Mouse (Mus musculus): ENCODE data around the gene Serpina3c. TPM values are rescaled to one million over a fixed set of nuclear protein-coding genes. Genes with fewer than 3 reads are reported as not detected.

Serpina3c gene
- 0.05 and 0.11 TPM in 2 replicates for polyA plus RNA-seq (2015; fragmentation: Nextera tagmentation; extraction: Ambion mirVana)

DNA sequence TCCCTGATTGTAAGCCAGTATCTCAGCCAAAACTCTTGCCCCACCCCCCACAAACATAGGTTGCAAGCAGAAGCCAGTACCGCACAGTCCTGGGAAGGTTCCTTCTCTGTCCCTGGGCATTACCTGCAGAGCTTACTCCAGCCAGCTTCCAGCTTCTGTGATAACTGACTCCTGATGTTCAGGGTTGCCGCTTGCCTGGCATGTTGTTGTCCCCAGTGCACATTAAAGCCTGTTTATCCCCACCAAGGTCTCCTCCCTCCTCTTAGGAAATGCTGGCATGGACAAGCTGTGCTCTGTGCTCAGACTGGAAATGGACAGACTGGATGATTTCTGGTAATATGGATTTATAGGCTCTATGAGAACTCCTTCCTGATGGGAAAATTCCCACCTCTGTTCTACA lies at the start of gene Serpina3c:
Gene Serpina3c (minus strand): TSS at position 215 of the 400 bp plus-strand sequence.
- Histone ChIP-seq H3K27me3 (ENCODE audit: insufficient read depth, low read length) (no peaks in the 10 kb centered on the region), H3K9ac (replicated peaks) (no peak within 1 kb of the TSS), H3K36me3 (replicated peaks; ENCODE audit: insufficient read depth, low read length) (no peaks in the 10 kb centered on the region), H3K4me2 (ENCODE audit: low read depth, low read length) (no peak within 1 kb of the TSS), H3K27ac (ENCODE audit: low read depth) (no peak within 1 kb of the TSS), H3K4me3 (ENCODE audit: low read depth, low read length) (no peak within 1 kb of the TSS), H3K4me1 (ENCODE audit: insufficient read depth) (no peaks in the 10 kb centered on the region), H3K9me3 (ENCODE audit: low read length) (no peaks in the 10 kb centered on the region)
- no peak for TF ChIP-seq CTCF (IDR thresholded peaks at IDR 0.05; ENCODE audit: low read depth)
- TF ChIP-seq EP300 (IDR thresholded peaks at IDR 0.05; ENCODE audit: low read depth), result no peak
- ATAC-seq, result no peak
- 78% methylated on average over 2 of the region's 2 CpGs for WGBS (ENCODE audit: insufficient replicate concordance)
- DNase-seq, result no peak

GRCm38 (mm10) chr12:104190852-104191251 lies 37.2 kb upstream of the Serpina3c start:
- H3K9me3 ChIP-seq (ENCODE audit: low read length), result no peaks in the 10 kb centered on the region
- no peak overlapping the region for H3K4me3 ChIP-seq (ENCODE audit: low read depth, low read length)
- ATAC-seq (no peak), DNase-seq (no peak)
- no peaks in the 10 kb centered on the region for H3K36me3 ChIP-seq (replicated peaks; ENCODE audit: insufficient read depth, low read length)
- no peak overlapping the region for H3K27ac ChIP-seq (ENCODE audit: low read depth)
- no peaks in the 10 kb centered on the region for H3K27me3 ChIP-seq (ENCODE audit: insufficient read depth, low read length)
- no peaks in the 10 kb centered on the region for H3K4me1 ChIP-seq (ENCODE audit: insufficient read depth)
- no peak overlapping the region for H3K9ac ChIP-seq (replicated peaks)
- TF ChIP-seq EP300 (IDR thresholded peaks at IDR 0.05; ENCODE audit: low read depth) (no peak), CTCF (IDR thresholded peaks at IDR 0.05; ENCODE audit: low read depth) (no peak)
- no peak overlapping the region for H3K4me2 ChIP-seq (ENCODE audit: low read depth, low read length)

GRCm38 (mm10) chr12:104189246-104189645 lies 35.6 kb upstream of the Serpina3c start:
- 65% methylated on average over 2 of the region's 2 CpGs for WGBS (ENCODE audit: insufficient replicate concordance)
- ATAC-seq, result no peak
- Histone ChIP-seq H3K4me2 (ENCODE audit: low read depth, low read length) (no peak overlapping the region), H3K4me1 (ENCODE audit: insufficient read depth) (no peaks in the 10 kb centered on the region), H3K36me3 (replicated peaks; ENCODE audit: insufficient read depth, low read length) (no peaks in the 10 kb centered on the region), H3K9me3 (ENCODE audit: low read length) (no peaks in the 10 kb centered on the region), H3K9ac (replicated peaks) (no peak overlapping the region), H3K27me3 (ENCODE audit: insufficient read depth, low read length) (no peaks in the 10 kb centered on the region), H3K27ac (ENCODE audit: low read depth) (no peak overlapping the region), H3K4me3 (ENCODE audit: low read depth, low read length) (no peak overlapping the region)
- TF ChIP-seq CTCF (IDR thresholded peaks at IDR 0.05; ENCODE audit: low read depth), result no peak
- TF ChIP-seq EP300 (IDR thresholded peaks at IDR 0.05; ENCODE audit: low read depth), result no peak
- DNase-seq, result no peak

GRCm38 (mm10) chr12:104186041-104186581 lies 32.4 kb upstream of the Serpina3c start:
- no peaks in the 10 kb centered on the region for H3K27me3 ChIP-seq (ENCODE audit: insufficient read depth, low read length)
- no peaks in the 10 kb centered on the region for H3K4me1 ChIP-seq (ENCODE audit: insufficient read depth)
- no peak overlapping the region for H3K9ac ChIP-seq (replicated peaks)
- H3K4me3 ChIP-seq (ENCODE audit: low read depth, low read length), result no peak overlapping the region
- DNase-seq, result peak; percentile 10
- TF ChIP-seq EP300 (IDR thresholded peaks at IDR 0.05; ENCODE audit: low read depth) (no peak), CTCF (IDR thresholded peaks at IDR 0.05; ENCODE audit: low read depth) (no peak)
- WGBS (ENCODE audit: insufficient replicate concordance), result 64% methylated on average over 3 of the region's 3 CpGs
- H3K4me2 ChIP-seq (ENCODE audit: low read depth, low read length), result no peak overlapping the region
- no peak overlapping the region for H3K27ac ChIP-seq (ENCODE audit: low read depth)
- H3K36me3 ChIP-seq (replicated peaks; ENCODE audit: insufficient read depth, low read length), result no peaks in the 10 kb centered on the region
- H3K9me3 ChIP-seq (ENCODE audit: low read length), result no peaks in the 10 kb centered on the region
- peak; percentile 17; the same call in 1 of the 2 replicates for ATAC-seq

GRCm38 (mm10) chr12:104185046-104185445 lies 31.4 kb upstream of the Serpina3c start:
- Histone ChIP-seq H3K27me3 (ENCODE audit: insufficient read depth, low read length) (no peaks in the 10 kb centered on the region), H3K9ac (replicated peaks) (no peak overlapping the region), H3K9me3 (ENCODE audit: low read length) (no peaks in the 10 kb centered on the region), H3K36me3 (replicated peaks; ENCODE audit: insufficient read depth, low read length) (no peaks in the 10 kb centered on the region), H3K4me2 (ENCODE audit: low read depth, low read length) (no peak overlapping the region), H3K4me3 (ENCODE audit: low read depth, low read length) (no peak overlapping the region), H3K4me1 (ENCODE audit: insufficient read depth) (no peaks in the 10 kb centered on the region), H3K27ac (ENCODE audit: low read depth) (no peak overlapping the region)
- ATAC-seq, result no peak
- TF ChIP-seq EP300 (IDR thresholded peaks at IDR 0.05; ENCODE audit: low read depth) (no peak), CTCF (IDR thresholded peaks at IDR 0.05; ENCODE audit: low read depth) (no peak)
- 65% methylated on average over 4 of the region's 4 CpGs for WGBS (ENCODE audit: insufficient replicate concordance)
- peak; percentile 7 for DNase-seq

DNA sequence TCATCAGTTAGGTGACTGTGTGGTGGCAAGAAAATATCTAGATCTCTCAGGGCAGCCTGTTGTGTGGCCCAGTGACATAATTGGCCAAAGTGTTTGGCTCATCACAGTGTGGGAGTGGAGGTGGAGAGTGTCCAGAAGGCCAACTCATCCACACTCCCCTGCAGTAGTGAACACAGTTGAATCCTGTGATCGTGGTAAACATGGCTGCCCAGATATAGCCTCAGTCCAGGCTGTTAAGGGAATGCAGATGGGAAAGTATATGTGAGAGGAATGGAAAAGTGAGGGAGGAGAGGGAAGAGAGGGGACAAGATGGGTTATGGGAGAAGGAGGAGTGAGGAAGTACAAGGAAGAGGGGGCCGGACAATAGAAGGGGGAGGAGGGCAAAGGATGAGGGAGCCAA lies 25.3 kb upstream of the Serpina3c start:
- TF ChIP-seq CTCF (IDR thresholded peaks at IDR 0.05; ENCODE audit: low read depth), result no peak
- no peak for TF ChIP-seq EP300 (IDR thresholded peaks at IDR 0.05; ENCODE audit: low read depth)
- ATAC-seq, result no peak
- Histone ChIP-seq H3K9ac (replicated peaks) (no peak overlapping the region), H3K4me1 (ENCODE audit: insufficient read depth) (no peaks in the 10 kb centered on the region), H3K27me3 (ENCODE audit: insufficient read depth, low read length) (no peaks in the 10 kb centered on the region), H3K9me3 (ENCODE audit: low read length) (no peaks in the 10 kb centered on the region), H3K4me2 (ENCODE audit: low read depth, low read length) (no peak overlapping the region), H3K4me3 (ENCODE audit: low read depth, low read length) (no peak overlapping the region), H3K27ac (ENCODE audit: low read depth) (no peak overlapping the region), H3K36me3 (replicated peaks; ENCODE audit: insufficient read depth, low read length) (no peaks in the 10 kb centered on the region)
- 63% methylated on average over 2 of the region's 2 CpGs for WGBS (ENCODE audit: insufficient replicate concordance)
- peak; percentile 3 for DNase-seq

GRCm38 (mm10) chr12:104178577-104178976 lies 24.9 kb upstream of the Serpina3c start:
- H3K9ac ChIP-seq (replicated peaks), result no peak overlapping the region
- TF ChIP-seq CTCF (IDR thresholded peaks at IDR 0.05; ENCODE audit: low read depth) (peak; percentile 17; the same call in 1 of the 2 replicates), EP300 (IDR thresholded peaks at IDR 0.05; ENCODE audit: low read depth) (no peak)
- H3K4me3 ChIP-seq (ENCODE audit: low read depth, low read length), result no peak overlapping the region
- no peaks in the 10 kb centered on the region for H3K9me3 ChIP-seq (ENCODE audit: low read length)
- no peak overlapping the region for H3K4me2 ChIP-seq (ENCODE audit: low read depth, low read length)
- DNase-seq (peak; percentile 13), ATAC-seq (no peak)
- H3K27me3 ChIP-seq (ENCODE audit: insufficient read depth, low read length), result no peaks in the 10 kb centered on the region
- no peak overlapping the region for H3K27ac ChIP-seq (ENCODE audit: low read depth)
- H3K36me3 ChIP-seq (replicated peaks; ENCODE audit: insufficient read depth, low read length), result no peaks in the 10 kb centered on the region
- H3K4me1 ChIP-seq (ENCODE audit: insufficient read depth), result no peaks in the 10 kb centered on the region

Measured in liver, postnatal 0 days (tissue).